Mouse (Mus musculus): Measurements from ENCODE around the gene Atp2a2. TPM values are rescaled to one million over a fixed set of nuclear protein-coding genes. Genes with fewer than 3 reads are reported as not detected.
"Not testable (repeated sequence)": the region's sequence is repeated elsewhere in the genome, so short reads cannot be mapped to it uniquely, and the experiment has no call there.

Atp2a2 gene
- polyA plus RNA-seq, 1 experiment from 2014 or later, result 11.3 TPM

DNA sequence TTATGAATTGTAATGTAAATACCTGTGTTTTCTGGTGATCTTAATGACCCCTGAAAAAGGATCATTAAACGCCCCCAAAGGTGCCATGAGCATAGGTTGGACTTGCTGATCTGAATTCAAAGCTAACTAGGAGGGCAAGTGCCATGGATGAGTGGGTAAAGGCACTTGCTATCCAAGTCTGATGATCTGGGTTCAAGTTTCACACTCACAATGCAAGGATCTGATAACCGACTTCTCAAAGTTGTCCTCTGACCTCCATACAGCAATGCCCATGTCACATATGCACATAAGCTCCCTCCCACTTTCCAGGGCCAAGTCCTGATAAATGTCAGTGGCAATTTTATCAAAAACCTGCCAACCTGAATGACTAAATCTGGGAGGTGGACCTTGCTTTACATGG, 9.0 kb downstream of the Atp2a2 start:
- no peak overlapping the region for H3K27ac ChIP-seq (ENCODE audit: low read length)
- H3K4me1 ChIP-seq (ENCODE audit: control insufficient read depth, low read depth, low read length), result peaks cover 5% of the 10 kb centered on the region
- WGBS (ENCODE audit: insufficient replicate concordance), result 81% methylated on average over 2 of the region's 2 CpGs
- H3K4me2 ChIP-seq (ENCODE audit: low read depth, low read length), result no peak overlapping the region
- ATAC-seq (ENCODE audit: low read depth), result no peak
- no peaks in the 10 kb centered on the region for H3K9me3 ChIP-seq (replicated peaks; ENCODE audit: control insufficient read depth, low read length)
- H3K27me3 ChIP-seq (ENCODE audit: control insufficient read depth, insufficient read depth, low read depth, low read length), result no peaks in the 10 kb centered on the region
- H3K9ac ChIP-seq (ENCODE audit: low read depth, low read length), result no peak overlapping the region
- H3K4me3 ChIP-seq (ENCODE audit: low read depth, low read length), result no peak overlapping the region
- peaks cover 50% of the 10 kb centered on the region for H3K36me3 ChIP-seq (ENCODE audit: control insufficient read depth, insufficient read depth)

DNA sequence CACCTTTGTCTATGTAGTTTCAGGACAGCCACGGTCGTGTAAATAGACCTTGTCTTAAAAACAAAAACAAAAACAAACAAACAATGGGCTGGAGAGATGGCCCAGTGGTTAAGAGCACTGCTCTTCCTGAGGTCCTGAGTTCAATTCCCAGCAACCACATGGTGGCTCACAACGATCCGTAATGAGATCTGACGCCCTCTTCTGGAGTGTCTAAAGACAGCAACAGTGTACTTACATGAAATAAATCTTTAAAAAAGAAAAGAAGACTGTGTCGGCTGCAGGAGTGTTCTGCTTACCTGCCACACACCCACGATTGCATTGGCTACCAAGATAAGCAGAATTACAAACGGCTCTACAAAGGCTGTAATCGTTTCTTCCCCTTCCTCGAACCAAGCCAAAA, 10.6 kb downstream of the Atp2a2 start:
- Histone ChIP-seq H3K4me3 (ENCODE audit: low read depth, low read length) (no peak overlapping the region), H3K36me3 (ENCODE audit: control insufficient read depth, insufficient read depth) (peaks cover 52% of the 10 kb centered on the region), H3K27ac (ENCODE audit: low read length) (no peak overlapping the region), H3K9me3 (replicated peaks; ENCODE audit: control insufficient read depth, low read length) (no peaks in the 10 kb centered on the region), H3K27me3 (ENCODE audit: control insufficient read depth, insufficient read depth, low read depth, low read length) (no peaks in the 10 kb centered on the region), H3K4me1 (ENCODE audit: control insufficient read depth, low read depth, low read length) (no peaks in the 10 kb centered on the region), H3K9ac (ENCODE audit: low read depth, low read length) (no peak overlapping the region), H3K4me2 (ENCODE audit: low read depth, low read length) (no peak overlapping the region)
- ATAC-seq (ENCODE audit: low read depth), result no peak
- WGBS (ENCODE audit: insufficient replicate concordance), result 66% methylated on average over 10 of the region's 10 CpGs

DNA sequence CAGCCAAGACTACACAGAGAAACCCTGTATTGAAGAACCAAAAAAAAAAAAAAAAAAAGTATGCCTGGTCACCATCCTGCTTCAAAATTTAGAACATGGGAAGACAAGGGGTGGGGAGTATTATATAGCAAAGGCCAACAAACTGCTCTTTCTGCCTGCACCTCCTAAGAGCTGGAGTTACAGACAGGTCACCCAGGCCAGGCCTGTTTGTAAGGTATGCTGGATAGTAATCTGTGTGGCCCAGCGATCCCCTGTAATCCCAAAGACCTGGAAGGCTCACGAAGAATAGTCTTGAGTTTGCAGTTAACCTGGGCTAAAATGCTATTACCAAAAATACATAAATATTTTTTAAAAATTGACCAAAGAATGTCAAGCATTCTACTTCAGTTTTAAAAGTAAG, 11.9 kb downstream of the Atp2a2 start:
- Histone ChIP-seq H3K4me3 (ENCODE audit: low read depth, low read length) (no peak overlapping the region), H3K27me3 (ENCODE audit: control insufficient read depth, insufficient read depth, low read depth, low read length) (no peaks in the 10 kb centered on the region), H3K9ac (ENCODE audit: low read depth, low read length) (no peak overlapping the region), H3K4me1 (ENCODE audit: control insufficient read depth, low read depth, low read length) (no peaks in the 10 kb centered on the region), H3K36me3 (ENCODE audit: control insufficient read depth, insufficient read depth) (peaks cover 52% of the 10 kb centered on the region), H3K4me2 (ENCODE audit: low read depth, low read length) (no peak overlapping the region), H3K27ac (ENCODE audit: low read length) (no peak overlapping the region), H3K9me3 (replicated peaks; ENCODE audit: control insufficient read depth, low read length) (no peaks in the 10 kb centered on the region)
- 88% methylated on average over 2 of the region's 2 CpGs for WGBS (ENCODE audit: insufficient replicate concordance)
- no peak for ATAC-seq (ENCODE audit: low read depth)

DNA sequence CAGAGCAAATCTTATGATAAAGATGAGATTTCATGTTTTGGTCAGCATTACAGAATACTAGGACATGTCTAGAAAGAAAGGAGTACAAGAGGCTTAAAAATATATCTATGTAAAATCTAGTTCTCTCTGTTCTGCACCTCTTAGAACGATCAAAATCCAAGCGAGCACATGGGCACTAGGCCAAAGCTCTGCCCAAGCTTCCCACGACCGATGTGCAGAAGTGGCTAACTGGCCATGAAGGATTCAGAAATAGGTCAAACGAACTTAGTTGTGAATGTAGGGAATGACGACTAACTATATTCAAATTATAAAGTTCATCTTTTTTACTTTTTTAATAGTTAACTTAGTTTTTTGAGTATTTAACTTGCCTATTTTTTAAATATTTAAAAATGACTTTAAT, 14.2 kb downstream of the Atp2a2 start:
- Histone ChIP-seq H3K4me2 (ENCODE audit: low read depth, low read length) (no peak overlapping the region), H3K27me3 (ENCODE audit: control insufficient read depth, insufficient read depth, low read depth, low read length) (no peaks in the 10 kb centered on the region), H3K27ac (ENCODE audit: low read length) (no peak overlapping the region), H3K9me3 (replicated peaks; ENCODE audit: control insufficient read depth, low read length) (no peaks in the 10 kb centered on the region), H3K4me1 (ENCODE audit: control insufficient read depth, low read depth, low read length) (no peaks in the 10 kb centered on the region), H3K9ac (ENCODE audit: low read depth, low read length) (no peak overlapping the region), H3K36me3 (ENCODE audit: control insufficient read depth, insufficient read depth) (peaks cover 60% of the 10 kb centered on the region), H3K4me3 (ENCODE audit: low read depth, low read length) (no peak overlapping the region)
- WGBS (ENCODE audit: insufficient replicate concordance), result 75% methylated on average over 6 of the region's 6 CpGs
- no peak for ATAC-seq (ENCODE audit: low read depth)

GRCm38 (mm10) chr5:122486243-122486642, 15.8 kb downstream of the Atp2a2 start:
- WGBS (ENCODE audit: insufficient replicate concordance), result 68% methylated on average over 5 of the region's 5 CpGs
- not testable (repeated sequence) for ATAC-seq (ENCODE audit: low read depth); H3K4me2 ChIP-seq (ENCODE audit: low read depth, low read length); H3K9me3 ChIP-seq (replicated peaks; ENCODE audit: control insufficient read depth, low read length); H3K27me3 ChIP-seq (ENCODE audit: control insufficient read depth, insufficient read depth, low read depth, low read length); H3K4me1 ChIP-seq (ENCODE audit: control insufficient read depth, low read depth, low read length); H3K27ac ChIP-seq (ENCODE audit: low read length); H3K4me3 ChIP-seq (ENCODE audit: low read depth, low read length); H3K9ac ChIP-seq (ENCODE audit: low read depth, low read length)
- peaks cover 59% of the 10 kb centered on the region for H3K36me3 ChIP-seq (ENCODE audit: control insufficient read depth, insufficient read depth)

DNA sequence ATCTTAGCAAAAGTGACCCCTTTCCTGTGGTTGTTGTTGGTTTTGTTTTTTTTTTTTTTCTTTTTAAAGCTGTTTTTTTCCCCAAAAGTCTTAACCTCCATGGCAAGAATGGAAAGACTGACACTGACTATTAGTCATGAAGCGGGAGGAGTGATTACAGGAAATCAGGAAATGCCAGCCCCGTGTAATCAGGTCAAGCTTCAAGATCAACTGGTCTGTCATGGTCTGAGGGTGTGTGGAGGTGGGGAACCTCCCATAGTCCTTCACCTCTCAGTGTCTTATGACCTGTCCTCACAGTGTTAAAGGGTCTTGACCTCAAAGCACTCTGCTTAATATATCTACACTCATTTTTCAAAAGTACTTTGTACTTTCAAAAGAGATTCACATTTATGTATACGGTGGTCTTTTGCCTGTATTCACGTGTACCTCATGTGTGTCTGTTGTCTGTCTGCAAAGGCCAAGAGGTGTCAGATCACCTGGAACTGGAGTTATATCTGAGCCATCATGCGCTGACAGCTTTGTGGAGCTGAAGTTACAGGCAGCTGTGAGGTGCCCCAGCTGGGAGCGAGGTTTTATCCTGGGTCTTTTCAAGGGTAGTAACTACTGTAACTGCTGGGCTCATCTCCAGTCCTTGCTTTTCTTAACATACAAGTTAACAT, 19.2 kb downstream of the Atp2a2 start:
- ATAC-seq (ENCODE audit: low read depth), result no peak
- no peak overlapping the region for H3K27ac ChIP-seq (ENCODE audit: low read length)
- no peaks in the 10 kb centered on the region for H3K9me3 ChIP-seq (replicated peaks; ENCODE audit: control insufficient read depth, low read length)
- no peak overlapping the region for H3K4me3 ChIP-seq (ENCODE audit: low read depth, low read length)
- H3K4me1 ChIP-seq (ENCODE audit: control insufficient read depth, low read depth, low read length), result no peaks in the 10 kb centered on the region
- peaks cover 39% of the 10 kb centered on the region for H3K36me3 ChIP-seq (ENCODE audit: control insufficient read depth, insufficient read depth)
- H3K4me2 ChIP-seq (ENCODE audit: low read depth, low read length), result no peak overlapping the region
- H3K9ac ChIP-seq (ENCODE audit: low read depth, low read length), result no peak overlapping the region
- no peaks in the 10 kb centered on the region for H3K27me3 ChIP-seq (ENCODE audit: control insufficient read depth, insufficient read depth, low read depth, low read length)
- 73% methylated on average over 6 of the region's 6 CpGs for WGBS (ENCODE audit: insufficient replicate concordance)

GRCm38 (mm10) chr5:122481844-122482243, 20.2 kb downstream of the Atp2a2 start:
- Histone ChIP-seq H3K9me3 (replicated peaks; ENCODE audit: control insufficient read depth, low read length) (no peaks in the 10 kb centered on the region), H3K9ac (ENCODE audit: low read depth, low read length) (no peak overlapping the region), H3K36me3 (ENCODE audit: control insufficient read depth, insufficient read depth) (peaks cover 38% of the 10 kb centered on the region), H3K27me3 (ENCODE audit: control insufficient read depth, insufficient read depth, low read depth, low read length) (no peaks in the 10 kb centered on the region), H3K4me1 (ENCODE audit: control insufficient read depth, low read depth, low read length) (no peaks in the 10 kb centered on the region), H3K4me2 (ENCODE audit: low read depth, low read length) (no peak overlapping the region), H3K4me3 (ENCODE audit: low read depth, low read length) (no peak overlapping the region), H3K27ac (ENCODE audit: low read length) (no peak overlapping the region)
- 88% methylated on average over 5 of the region's 5 CpGs for WGBS (ENCODE audit: insufficient replicate concordance)
- ATAC-seq (ENCODE audit: low read depth), result no peak

DNA sequence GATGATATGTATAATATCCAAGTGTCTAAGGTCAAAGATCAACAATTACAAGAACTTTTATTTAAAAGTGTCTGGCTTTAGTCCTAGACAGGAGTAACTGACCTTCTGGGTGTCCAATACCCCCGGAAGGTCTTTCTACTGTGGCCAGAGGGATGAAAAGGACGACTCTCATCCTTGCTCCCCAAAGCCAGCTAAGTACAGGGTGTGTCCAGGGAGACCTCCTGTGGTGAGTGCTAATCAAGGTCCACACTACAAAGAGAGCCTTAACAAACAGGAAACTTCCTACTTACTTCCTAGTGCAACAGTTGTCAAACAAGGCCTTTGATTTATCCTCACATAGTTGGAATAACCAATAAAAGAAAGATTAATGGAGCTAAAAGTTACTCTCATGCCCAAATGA, 22.9 kb downstream of the Atp2a2 start:
- no peaks in the 10 kb centered on the region for H3K27me3 ChIP-seq (ENCODE audit: control insufficient read depth, insufficient read depth, low read depth, low read length)
- H3K4me1 ChIP-seq (ENCODE audit: control insufficient read depth, low read depth, low read length), result no peaks in the 10 kb centered on the region
- H3K27ac ChIP-seq (ENCODE audit: low read length), result no peak overlapping the region
- no peak overlapping the region for H3K4me3 ChIP-seq (ENCODE audit: low read depth, low read length)
- WGBS (ENCODE audit: insufficient replicate concordance), result 66% methylated on average over 2 of the region's 2 CpGs
- H3K9ac ChIP-seq (ENCODE audit: low read depth, low read length), result no peak overlapping the region
- ATAC-seq (ENCODE audit: low read depth), result no peak
- no peak overlapping the region for H3K4me2 ChIP-seq (ENCODE audit: low read depth, low read length)
- no peaks in the 10 kb centered on the region for H3K9me3 ChIP-seq (replicated peaks; ENCODE audit: control insufficient read depth, low read length)
- peaks cover 21% of the 10 kb centered on the region for H3K36me3 ChIP-seq (ENCODE audit: control insufficient read depth, insufficient read depth)

- Histone ChIP-seq H3K4me1 (ENCODE audit: control insufficient read depth, low read depth, low read length) (no peaks in the 10 kb centered on the region), H3K36me3 (ENCODE audit: control insufficient read depth, insufficient read depth) (peaks cover 19% of the 10 kb centered on the region), H3K27me3 (ENCODE audit: control insufficient read depth, insufficient read depth, low read depth, low read length) (no peaks in the 10 kb centered on the region), H3K9me3 (replicated peaks; ENCODE audit: control insufficient read depth, low read length) (no peaks in the 10 kb centered on the region), H3K9ac (ENCODE audit: low read depth, low read length) (no peak overlapping the region), H3K27ac (ENCODE audit: low read length) (no peak overlapping the region), H3K4me3 (ENCODE audit: low read depth, low read length) (no peak overlapping the region), H3K4me2 (ENCODE audit: low read depth, low read length) (no peak overlapping the region)
- no peak for ATAC-seq (ENCODE audit: low read depth)
- WGBS (ENCODE audit: insufficient replicate concordance), result 81% methylated on average over 3 of the region's 3 CpGs
Observed at GRCm38 (mm10) chr5:122477492-122477891, 24.5 kb downstream of the Atp2a2 start.

All from liver, embryonic 16.5 days (tissue).